ENCODE assay signal across 16 mouse cellular contexts in genomic region chr2:160363201-160363600, GRCm38 (mm10). TPM values are rescaled to one million over a fixed set of nuclear protein-coding genes. Genes with fewer than 3 reads are reported as not detected.
DNase-seq lines count a peak whose midpoint lies in the region; ATAC-seq and TF ChIP-seq lines count a peak whose summit lies in the region.
"Had no signal": no experiment of that assay in that cellular context is flagged by ENCODE, and none has a peak within 500 bp of the region (broad histone marks: within the 10 kb centered on the region; RNA-seq: fewer than 3 reads in every experiment).

No protein-coding gene starts in this region.

- 55% methylated on average over 4 of the region's 4 CpGs for WGBS in liver, adult 2 months
- WGBS in liver, embryonic 11.5 days, result 14% methylated on average over 4 of the region's 4 CpGs
- 42% methylated on average over 4 of the region's 4 CpGs for WGBS in embryonic facial prominence, embryonic 14.5 days
- 62% methylated on average over 4 of the region's 4 CpGs for WGBS in limb, embryonic 15.5 days

- H3K36me3 ChIP-seq in liver, adult 2 months (ENCODE audit: control insufficient read depth, insufficient read depth, low read length), result peaks cover 15% of the 10 kb centered on the region; the same call in 1 of the 2 replicates
- no peaks in the 10 kb centered on the region for H3K36me3 ChIP-seq in liver, embryonic 11.5 days (ENCODE audit: control insufficient read depth, insufficient read depth, low read length)
- H3K36me3 ChIP-seq in embryonic facial prominence, embryonic 14.5 days (ENCODE audit: control insufficient read depth, insufficient read depth, low read length), result peaks cover 6% of the 10 kb centered on the region; the same call in 1 of the 2 replicates
- H3K36me3 ChIP-seq in limb, embryonic 15.5 days, result 0 out of 2 replicates have a peak, but pooled peaks cover 5% of the 10 kb centered on the region

- no peak for ATAC-seq in liver, embryonic 11.5 days (replicated peaks; ENCODE audit: low FRiP score)
- no peak for ATAC-seq in embryonic facial prominence, embryonic 14.5 days (ENCODE audit: low read depth)
- no peak for ATAC-seq in limb, embryonic 15.5 days (ENCODE audit: insufficient number of reproducible peaks, low FRiP score, low TSS enrichment, low read depth)
- ATAC-seq: activated CD4-positive, CD25-positive, alpha-beta regulatory T cell, adult 4 months; CD4-positive, CD25-positive, alpha-beta regulatory T cell, adult 4 months had no signal

- DNase-seq in heart, adult 11 months, result peak; percentile 88
- DNase-seq in heart, adult 8-10 months (ENCODE audit: low spot score), result no peak
- peak; percentile 40 for DNase-seq in liver, adult 2 months (ENCODE audit: extremely low read depth, low read depth, low spot score)
- DNase-seq in liver, embryonic 11.5 days (ENCODE audit: low spot score), result no peak
- DNase-seq in embryonic facial prominence, embryonic 14.5 days (ENCODE audit: low spot score), result no peak
- DNase-seq in frontal cortex, postnatal 10 days (ENCODE audit: low spot score in 2 of 2), result no peak
- no peak for DNase-seq in heart, postnatal 14 days
- DNase-seq: cerebellum, adult 18-20 months; kidney, adult 9 months; layer of hippocampus, adult 9-11 months had no signal

- intact Hi-C loops in heart, postnatal 14 days (cut with DNase I), result loop anchor here (10.0 kb wide), 2 partner anchors 778 to 1498 kb away; no protein-coding TSS in a partner anchor

- H3K4me2 ChIP-seq in liver, embryonic 11.5 days, result no peak overlapping the region
- peak overlapping the region; percentile 99; the same call in 1 of the 2 replicates for H3K4me2 ChIP-seq in embryonic facial prominence, embryonic 14.5 days (ENCODE audit: low read depth, low read length)
- H3K4me2 ChIP-seq in limb, embryonic 15.5 days, result no peak overlapping the region

- no peak for TF ChIP-seq POLR2A in liver, adult 2 months (IDR thresholded peaks at IDR 0.05; ENCODE audit: extremely low read depth, insufficient read depth, low read length)

- no peak for TF ChIP-seq CTCF in liver, adult 2 months (IDR thresholded peaks at IDR 0.05; ENCODE audit: low read depth, low read length)

- H3K4me3 ChIP-seq in liver, adult 2 months (ENCODE audit: insufficient read depth, low read depth, low read length), result 0 out of 2 replicates have a peak overlapping the region, but pooled peaks have one; percentile 18
- H3K4me3 ChIP-seq in liver, embryonic 11.5 days (ENCODE audit: low read depth, low read length), result no peak overlapping the region
- H3K4me3 ChIP-seq in embryonic facial prominence, embryonic 14.5 days (ENCODE audit: low read depth, low read length), result peak overlapping the region; percentile 65; the same call in 1 of the 2 replicates
- 0 out of 2 replicates have a peak overlapping the region, but pooled peaks have one; percentile 3 for H3K4me3 ChIP-seq in limb, embryonic 15.5 days
- H3K4me3 ChIP-seq: myocyte had no signal

- H3K79me2 ChIP-seq in liver, adult 2 months (ENCODE audit: control insufficient read depth, insufficient read depth, low read length), result peaks cover 9% of the 10 kb centered on the region

- H3K9ac ChIP-seq in liver, adult 2 months (ENCODE audit: low read depth, low read length), result 0 out of 2 replicates have a peak overlapping the region, but pooled peaks have one; percentile 4
- H3K9ac ChIP-seq in liver, embryonic 11.5 days (ENCODE audit: low read depth, low read length), result no peak overlapping the region
- no peak overlapping the region for H3K9ac ChIP-seq in embryonic facial prominence, embryonic 14.5 days (ENCODE audit: low read depth, low read length)
- no peak overlapping the region for H3K9ac ChIP-seq in limb, embryonic 15.5 days

- no peaks in the 10 kb centered on the region for H3K27me3 ChIP-seq in liver, adult 2 months (ENCODE audit: control insufficient read depth, insufficient read depth, low read length)
- peaks cover 97% of the 10 kb centered on the region for H3K27me3 ChIP-seq in liver, embryonic 11.5 days (replicated peaks; ENCODE audit: control insufficient read depth, insufficient read depth, low read length)
- peaks cover 74% of the 10 kb centered on the region for H3K27me3 ChIP-seq in embryonic facial prominence, embryonic 14.5 days (replicated peaks; ENCODE audit: control insufficient read depth, insufficient read depth, low read length)
- H3K27me3 ChIP-seq in limb, embryonic 15.5 days, result peaks cover 64% of the 10 kb centered on the region

- no peaks in the 10 kb centered on the region; the same call in 1 of the 2 replicates for H3K4me1 ChIP-seq in liver, adult 2 months (ENCODE audit: control insufficient read depth, insufficient read depth, low read length)
- peaks cover 10% of the 10 kb centered on the region; the same call in 1 of the 2 replicates for H3K4me1 ChIP-seq in liver, embryonic 11.5 days (replicated peaks; ENCODE audit: control insufficient read depth, insufficient read depth, low read length)
- no peaks in the 10 kb centered on the region; the same call in 1 of the 2 replicates for H3K4me1 ChIP-seq in embryonic facial prominence, embryonic 14.5 days (ENCODE audit: control insufficient read depth, insufficient read depth, low read length)
- peaks cover 57% of the 10 kb centered on the region for H3K4me1 ChIP-seq in limb, embryonic 15.5 days

- H3K27ac ChIP-seq in liver, adult 2 months (replicated peaks; ENCODE audit: insufficient read depth, low read depth, low read length), result 0 out of 2 replicates have a peak overlapping the region, but pooled peaks have one; percentile 26
- H3K27ac ChIP-seq in liver, embryonic 11.5 days (ENCODE audit: low read depth, low read length), result no peak overlapping the region
- H3K27ac ChIP-seq in embryonic facial prominence, embryonic 14.5 days (replicated peaks; ENCODE audit: low read depth, low read length), result no peak overlapping the region
- no peak overlapping the region for H3K27ac ChIP-seq in limb, embryonic 15.5 days

- no peaks in the 10 kb centered on the region for H3K9me3 ChIP-seq in liver, embryonic 11.5 days (ENCODE audit: control insufficient read depth, low read length)
- H3K9me3 ChIP-seq in embryonic facial prominence, embryonic 14.5 days (ENCODE audit: control insufficient read depth, low read length), result no peaks in the 10 kb centered on the region
- H3K9me3 ChIP-seq in limb, embryonic 15.5 days, result no peaks in the 10 kb centered on the region

RNA-seq across cellular contexts. Expression of gene Mafb, which starts 3.7 kb away (rescaled TPM):
- total RNA-seq in heart, adult 8-10 months (2022), result 10 to 100 TPM in 3 of 4 experiments, 1 to 10 TPM in 1; 9.2 to 12.0 (median 10.9) TPM
- total RNA-seq in liver, adult 2 months (2014; rRNA removed), result 17.0 and 22.3 TPM in 2 replicates
- polyA plus RNA-seq in liver, adult 2 months (2012; rRNA removed), result 6.3 and 10.3 TPM in 2 replicates
- polyA plus RNA-seq in liver, embryonic 11.5 days (2014; fragmentation: Nextera tagmentation; extraction: Ambion mirVana), result 4.5 and 5.0 TPM in 2 replicates
- 16.9 and 18.5 TPM in 2 replicates for polyA plus RNA-seq in embryonic facial prominence, embryonic 14.5 days (2014; fragmentation: Nextera tagmentation; extraction: Ambion mirVana)
- 34.2 and 37.1 TPM in 2 replicates for polyA plus RNA-seq in limb, embryonic 15.5 days (2015; fragmentation: Nextera tagmentation; extraction: Ambion mirVana)
- 10 to 100 TPM; 12.1 to 13.5 TPM for total RNA-seq in heart, postnatal 14 days (2021)
- total RNA-seq: granulocyte monocyte progenitor cell, adult 5-6 weeks had no signal
- polyA plus RNA-seq: activated CD4-positive, CD25-positive, alpha-beta regulatory T cell, adult 4 months had no signal

RNA-seq across cellular contexts. Expression of gene Gm826, which starts 29.2 kb away (rescaled TPM):
- 10 to 100 TPM in 2 of 4 experiments, 1 to 10 TPM in 2; 6.6 to 13.3 (median 10.3) TPM for total RNA-seq in heart, adult 8-10 months (2022)
- total RNA-seq in liver, adult 2 months (2014; rRNA removed), result 4.0 and 4.1 TPM in 2 replicates
- polyA plus RNA-seq in liver, adult 2 months (2012; rRNA removed), result 1.4 and 2.9 TPM in 2 replicates
- 8.4 and 8.6 TPM in 2 replicates for polyA plus RNA-seq in liver, embryonic 11.5 days (2014; fragmentation: Nextera tagmentation; extraction: Ambion mirVana)
- 0.22 and 0.54 TPM in 2 replicates for polyA plus RNA-seq in embryonic facial prominence, embryonic 14.5 days (2014; fragmentation: Nextera tagmentation; extraction: Ambion mirVana)
- polyA plus RNA-seq in limb, embryonic 15.5 days (2015; fragmentation: Nextera tagmentation; extraction: Ambion mirVana), result 0.82 and 1.3 TPM in 2 replicates
- total RNA-seq in heart, postnatal 14 days (2021), result 10 to 100 TPM in 1 of 2 experiments, 1 to 10 TPM in 1; 8.8 to 11.1 TPM
- total RNA-seq: granulocyte monocyte progenitor cell, adult 5-6 weeks; left cerebral cortex, postnatal 36 days had no signal
- polyA plus RNA-seq: activated CD4-positive, CD25-positive, alpha-beta regulatory T cell, adult 4 months; CD4-positive, CD25-positive, alpha-beta regulatory T cell, adult 4 months; myocyte had no signal

Comparison
In these comparisons a context has a peak if more than half of its experiments do, and no peak if none do; other contexts are left out.
1. DNase-seq: peak in heart, adult 11 months (single experiment) and liver, adult 2 months (single experiment); none in heart, adult 8-10 months (single experiment), liver, embryonic 11.5 days (single experiment), embryonic facial prominence, embryonic 14.5 days (single experiment), frontal cortex, postnatal 10 days (0 of 2) and heart, postnatal 14 days (0 of 2).